ENCODE assay signal across 24 mouse cellular contexts in genomic region chr6:72278835-72279234, GRCm38 (mm10). TPM values are rescaled to one million over a fixed set of nuclear protein-coding genes. Genes with fewer than 3 reads are reported as not detected.
DNase-seq lines count a peak whose midpoint lies in the region; ATAC-seq and TF ChIP-seq lines count a peak whose summit lies in the region.
"Had no signal": no experiment of that assay in that cellular context is flagged by ENCODE, and none has a peak within 500 bp of the region (broad histone marks: within the 10 kb centered on the region; RNA-seq: fewer than 3 reads in every experiment).

No protein-coding gene starts in this region.

- H3K9ac ChIP-seq in heart, adult 2 months (ENCODE audit: low read depth, low read length), result no peak overlapping the region; the same call in 1 of the 2 replicates
- no peak overlapping the region for H3K9ac ChIP-seq in hindbrain, embryonic 16.5 days (ENCODE audit: low read depth, low read length)
- peak overlapping the region; percentile 57 for H3K9ac ChIP-seq in liver, embryonic 14.5 days (replicated peaks)
- H3K9ac ChIP-seq: hindbrain, embryonic 15.5 days; lung, embryonic 14.5 days; midbrain, embryonic 12.5 days had no signal

- peaks cover 7% of the 10 kb centered on the region for H3K36me3 ChIP-seq in heart, adult 2 months (ENCODE audit: control insufficient read depth, insufficient read depth, low read length)
- H3K36me3 ChIP-seq in hindbrain, embryonic 10.5 days, result no peaks in the 10 kb centered on the region
- H3K36me3 ChIP-seq in hindbrain, embryonic 16.5 days (ENCODE audit: control insufficient read depth, insufficient read depth, low read length), result no peaks in the 10 kb centered on the region
- no peaks in the 10 kb centered on the region for H3K36me3 ChIP-seq in liver, embryonic 14.5 days (replicated peaks; ENCODE audit: control insufficient read depth, insufficient read depth, low read depth)
- H3K36me3 ChIP-seq: hindbrain, embryonic 15.5 days; midbrain, embryonic 12.5 days had no signal

- ATAC-seq in hindbrain, embryonic 16.5 days, result no peak
- ATAC-seq in liver, embryonic 14.5 days (ENCODE audit: insufficient read depth), result no peak
- ATAC-seq: Patski had no signal

- peaks cover 21% of the 10 kb centered on the region for H3K4me1 ChIP-seq in heart, adult 2 months (ENCODE audit: control insufficient read depth, insufficient read depth, low read length)
- peaks cover 8% of the 10 kb centered on the region; the same call in 1 of the 2 replicates for H3K4me1 ChIP-seq in hindbrain, embryonic 10.5 days (replicated peaks)
- no peaks in the 10 kb centered on the region for H3K4me1 ChIP-seq in hindbrain, embryonic 16.5 days (ENCODE audit: control insufficient read depth, insufficient read depth, low read depth, low read length)
- H3K4me1 ChIP-seq in liver, embryonic 14.5 days (replicated peaks; ENCODE audit: control insufficient read depth in 2 of 2, insufficient read depth in 2 of 2, low read length in 1 of 2), result peaks cover 46 to 49% of the 10 kb centered on the region in 2 experiments
- H3K4me1 ChIP-seq: hindbrain, embryonic 15.5 days; midbrain, embryonic 12.5 days had no signal

- WGBS in heart, adult 2 months, result 73% methylated on average over 4 of the region's 4 CpGs
- 72% methylated on average over 4 of the region's 4 CpGs for WGBS in hindbrain, embryonic 10.5 days
- WGBS in hindbrain, embryonic 16.5 days, result 77% methylated on average over 4 of the region's 4 CpGs
- 18% methylated on average over 4 of the region's 4 CpGs for WGBS in liver, embryonic 14.5 days (ENCODE audit: insufficient replicate concordance)

- DNase-seq in heart, adult 2 months, result no peak
- no peak for DNase-seq in heart, postnatal 25 days (ENCODE audit: low spot score)
- no peak for DNase-seq in hindbrain, embryonic 10.5 days (ENCODE audit: low spot score)
- peak; percentile 24 for DNase-seq in MEL-GATA-1-ER (ENCODE audit: extremely low read depth, low read depth)
- no peak for DNase-seq in liver, embryonic 14.5 days (ENCODE audit: low read depth in 3 of 3, low spot score in 3 of 3)
- no peak for DNase-seq in layer of hippocampus, adult 11-12 months (ENCODE audit: low spot score)
- no peak for DNase-seq in right cerebral cortex, adult 2 months (ENCODE audit: low spot score in 2 of 2)
- DNase-seq: adrenal gland, postnatal 36 days; cerebellum, postnatal 36 days; gastrocnemius, postnatal 25 days; kidney, adult 18-20 months; kidney, postnatal 4 days; lung, embryonic 14.5 days; thymus, postnatal 25 days had no signal

- no peak overlapping the region for H3K4me3 ChIP-seq in heart, adult 2 months
- H3K4me3 ChIP-seq in hindbrain, embryonic 10.5 days, result no peak overlapping the region
- H3K4me3 ChIP-seq in hindbrain, embryonic 16.5 days (ENCODE audit: low read length), result no peak overlapping the region
- no peak overlapping the region for H3K4me3 ChIP-seq in liver, embryonic 14.5 days (ENCODE audit: insufficient read depth in 1 of 2, low read depth in 2 of 2, low read length in 2 of 2)
- H3K4me3 ChIP-seq: hindbrain, embryonic 15.5 days; midbrain, embryonic 12.5 days; myocyte had no signal

- H3K27ac ChIP-seq in heart, adult 2 months, result peak overlapping the region; percentile 95
- H3K27ac ChIP-seq in hindbrain, embryonic 10.5 days, result peak overlapping the region; percentile 40; the same call in 1 of the 2 replicates
- H3K27ac ChIP-seq in hindbrain, embryonic 16.5 days (ENCODE audit: low read depth, low read length), result no peak overlapping the region
- H3K27ac ChIP-seq in liver, embryonic 14.5 days, result peak overlapping the region; percentile 98
- H3K27ac ChIP-seq: hindbrain, embryonic 15.5 days; midbrain, embryonic 12.5 days had no signal

- no peak for TF ChIP-seq POLR2A in heart, adult 2 months (IDR thresholded peaks at IDR 0.05; ENCODE audit: insufficient read depth, low read depth, low read length)

- H3K27me3 ChIP-seq in heart, adult 2 months (ENCODE audit: control insufficient read depth, insufficient read depth, low read length), result no peaks in the 10 kb centered on the region
- no peaks in the 10 kb centered on the region for H3K27me3 ChIP-seq in hindbrain, embryonic 10.5 days (ENCODE audit: insufficient read depth, poor library complexity, severe bottlenecking)
- no peaks in the 10 kb centered on the region for H3K27me3 ChIP-seq in hindbrain, embryonic 16.5 days (replicated peaks; ENCODE audit: control insufficient read depth, insufficient read depth, low read length)
- H3K27me3 ChIP-seq in liver, embryonic 14.5 days (ENCODE audit: control insufficient read depth, insufficient read depth, low read length), result no peaks in the 10 kb centered on the region
- H3K27me3 ChIP-seq: hindbrain, embryonic 15.5 days; midbrain, embryonic 12.5 days; Patski had no signal

- no peak for TF ChIP-seq CTCF in heart, adult 2 months (IDR thresholded peaks at IDR 0.05)
- no peak for TF ChIP-seq CTCF in liver, embryonic 14.5 days (IDR thresholded peaks at IDR 0.05; ENCODE audit: low read depth)

- H3K79me2 ChIP-seq in heart, adult 2 months (replicated peaks; ENCODE audit: control insufficient read depth, insufficient read depth, low read length), result no peaks in the 10 kb centered on the region

- H3K9me3 ChIP-seq in hindbrain, embryonic 10.5 days, result 0 out of 2 replicates have a peak, but pooled peaks cover 2% of the 10 kb centered on the region
- no peaks in the 10 kb centered on the region for H3K9me3 ChIP-seq in hindbrain, embryonic 16.5 days (ENCODE audit: control insufficient read depth, low read length)
- H3K9me3 ChIP-seq in liver, embryonic 14.5 days (ENCODE audit: control insufficient read depth, low read length), result no peaks in the 10 kb centered on the region
- H3K9me3 ChIP-seq: hindbrain, embryonic 15.5 days; midbrain, embryonic 12.5 days had no signal

- intact Hi-C loops in heart, adult 2 months (cut with DNase I), result no loop called here
- intact Hi-C loops in heart, postnatal 25 days (cut with DNase I), result no loop called here

- H3K4me2 ChIP-seq in hindbrain, embryonic 16.5 days (ENCODE audit: low read length), result no peak overlapping the region
- H3K4me2 ChIP-seq in liver, embryonic 14.5 days (ENCODE audit: low read depth), result peak overlapping the region; percentile 66
- H3K4me2 ChIP-seq: hindbrain, embryonic 15.5 days; lung, embryonic 14.5 days; midbrain, embryonic 12.5 days had no signal

- TF ChIP-seq EP300 in heart, adult 2 months (IDR thresholded peaks at IDR 0.05; ENCODE audit: insufficient read depth, low read depth, low read length), result no peak
- TF ChIP-seq EP300 in liver, embryonic 14.5 days (IDR thresholded peaks at IDR 0.05; ENCODE audit: low read depth), result no peak

RNA-seq across cellular contexts. Expression of gene Sftpb, which starts 25.6 kb away (rescaled TPM):
- not detected for total RNA-seq in heart, adult 2 months (2021)
- polyA plus RNA-seq in heart, adult 2 months (2012; rRNA removed), result 9.1 TPM in 1 of 2 replicates, not detected in the other
- under 1 TPM in 1 of 2 experiments, not detected in 1; 0.45 TPM for total RNA-seq in heart, postnatal 25 days (2021)
- polyA plus RNA-seq in hindbrain, embryonic 10.5 days (2016; fragmentation: Nextera tagmentation; extraction: Ambion mirVana), result not detected in 2 replicates
- polyA plus RNA-seq in hindbrain, embryonic 16.5 days (2015; fragmentation: Nextera tagmentation; extraction: Ambion mirVana), result 0.61 and 0.70 TPM in 2 replicates
- polyA plus RNA-seq in liver, embryonic 14.5 days (2012; rRNA removed), result not detected in 2 replicates
- polyA plus RNA-seq in liver, embryonic 14.5 days (2014; fragmentation: Nextera tagmentation; extraction: Ambion mirVana), result not detected in 2 replicates
- total RNA-seq: adrenal gland, postnatal 36 days; gastrocnemius, postnatal 25 days; layer of hippocampus, postnatal 25 days; left cerebral cortex, postnatal 36 days; neutrophil, adult 5-6 weeks had no signal
- polyA plus RNA-seq: embryonic facial prominence, embryonic 11.5 days; frontal cortex, adult 2 months; midbrain, embryonic 12.5 days; myocyte had no signal

RNA-seq across cellular contexts. Expression of gene Atoh8, which starts 43.5 kb away (rescaled TPM):
- 10 to 100 TPM; 11.0 to 13.5 TPM for total RNA-seq in heart, adult 2 months (2021)
- 9.3 and 12.7 TPM in 2 replicates for polyA plus RNA-seq in heart, adult 2 months (2012; rRNA removed)
- total RNA-seq in heart, postnatal 25 days (2021), result 10 to 100 TPM in 1 of 2 experiments, 1 to 10 TPM in 1; 6.1 to 12.4 TPM
- polyA plus RNA-seq in hindbrain, embryonic 10.5 days (2016; fragmentation: Nextera tagmentation; extraction: Ambion mirVana), result 15.9 and 16.6 TPM in 2 replicates
- polyA plus RNA-seq in hindbrain, embryonic 16.5 days (2015; fragmentation: Nextera tagmentation; extraction: Ambion mirVana), result 3.9 and 4.7 TPM in 2 replicates
- polyA plus RNA-seq in liver, embryonic 14.5 days (2012; rRNA removed), result 0.40 and 0.48 TPM in 2 replicates
- 0.29 and 0.53 TPM in 2 replicates for polyA plus RNA-seq in liver, embryonic 14.5 days (2014; fragmentation: Nextera tagmentation; extraction: Ambion mirVana)
- total RNA-seq: neutrophil, adult 5-6 weeks had no signal
